Mouse (Mus musculus) mesoderm, embryonic 11.5 days (tissue): ENCODE measurements around the gene Clcn6.

ENCODE experiments used
- DNase-seq: peaks from one replicate; pipeline ENCODE4 v3.0.0-alpha.2; 2012; ENCODE audit warnings: low read depth, low spot score

Gene Clcn6

DNA sequence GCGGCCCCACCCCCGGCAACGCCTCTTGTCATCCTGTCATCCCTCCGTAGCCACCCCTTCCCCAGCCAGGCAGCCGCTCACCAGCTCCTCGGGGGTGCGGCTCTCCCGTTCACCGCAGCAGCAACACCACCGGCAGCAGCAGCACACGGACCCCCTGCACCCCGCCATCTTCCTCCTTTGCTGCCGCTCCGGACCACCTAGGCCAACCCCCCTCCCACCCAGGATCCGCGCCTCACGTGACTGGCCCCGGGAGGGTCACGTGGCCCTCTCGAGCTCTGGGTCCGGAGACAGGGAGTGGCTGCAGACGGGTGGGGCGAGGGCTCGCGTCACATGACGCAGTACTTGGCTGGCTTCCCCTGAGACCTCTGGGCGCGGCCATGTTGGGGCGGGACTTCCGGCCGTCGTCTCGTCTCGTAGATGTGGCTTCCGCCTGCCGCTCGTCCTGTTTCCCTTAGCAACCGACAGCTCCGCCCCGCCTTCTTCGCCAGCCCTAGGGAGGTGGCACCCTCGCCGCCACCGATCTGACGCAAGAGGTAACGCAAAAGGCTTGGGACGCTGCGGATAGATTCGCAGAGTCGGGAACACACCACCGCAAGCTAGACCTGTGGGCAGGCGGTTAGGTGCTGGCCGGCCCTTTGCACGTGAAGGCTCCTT lies at the start of gene Clcn6, which contains the start of gene Mthfr:
Clcn6 (minus strand) TSS at position 222 of the 654 bp plus-strand sequence.
Mthfr (plus strand) TSS at position 478 of the 654 bp plus-strand sequence.
- peak; percentile 100 for DNase-seq

DNA sequence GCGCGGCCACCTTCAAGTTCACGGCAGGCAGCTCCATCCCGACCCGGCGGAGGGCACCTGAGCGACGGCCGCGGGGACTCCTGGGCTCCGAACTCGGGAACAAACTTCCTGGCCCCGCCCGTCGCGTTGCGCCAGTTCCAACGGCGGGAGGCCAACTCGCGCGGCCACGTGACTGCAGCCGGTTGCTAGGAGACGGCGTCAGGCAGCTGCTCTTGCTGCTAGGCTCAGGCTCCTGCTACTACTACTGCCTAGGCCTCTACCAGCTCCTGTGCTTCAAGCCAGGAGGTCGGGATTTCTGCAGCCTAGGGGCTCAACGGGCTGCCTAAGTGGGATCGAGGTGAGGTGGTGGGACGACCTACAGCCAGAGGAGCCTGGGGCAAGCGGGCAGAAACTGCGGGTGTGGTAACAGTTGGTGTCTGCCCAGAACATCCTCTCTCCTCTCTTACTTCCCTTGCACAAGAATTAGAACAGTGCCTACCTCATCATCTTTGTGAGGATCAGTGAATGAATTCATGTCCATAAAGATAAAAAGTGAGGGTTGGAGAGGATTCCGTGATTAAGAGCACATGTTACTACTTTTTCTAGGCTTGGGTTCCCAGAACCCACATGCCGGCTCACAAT lies 49.4 kb upstream of the Clcn6 start, which contains the start of gene Agtrap:
Agtrap (minus strand) TSS at position 125 of the 621 bp plus-strand sequence.
- DNase-seq: peak; percentile 90

DNA sequence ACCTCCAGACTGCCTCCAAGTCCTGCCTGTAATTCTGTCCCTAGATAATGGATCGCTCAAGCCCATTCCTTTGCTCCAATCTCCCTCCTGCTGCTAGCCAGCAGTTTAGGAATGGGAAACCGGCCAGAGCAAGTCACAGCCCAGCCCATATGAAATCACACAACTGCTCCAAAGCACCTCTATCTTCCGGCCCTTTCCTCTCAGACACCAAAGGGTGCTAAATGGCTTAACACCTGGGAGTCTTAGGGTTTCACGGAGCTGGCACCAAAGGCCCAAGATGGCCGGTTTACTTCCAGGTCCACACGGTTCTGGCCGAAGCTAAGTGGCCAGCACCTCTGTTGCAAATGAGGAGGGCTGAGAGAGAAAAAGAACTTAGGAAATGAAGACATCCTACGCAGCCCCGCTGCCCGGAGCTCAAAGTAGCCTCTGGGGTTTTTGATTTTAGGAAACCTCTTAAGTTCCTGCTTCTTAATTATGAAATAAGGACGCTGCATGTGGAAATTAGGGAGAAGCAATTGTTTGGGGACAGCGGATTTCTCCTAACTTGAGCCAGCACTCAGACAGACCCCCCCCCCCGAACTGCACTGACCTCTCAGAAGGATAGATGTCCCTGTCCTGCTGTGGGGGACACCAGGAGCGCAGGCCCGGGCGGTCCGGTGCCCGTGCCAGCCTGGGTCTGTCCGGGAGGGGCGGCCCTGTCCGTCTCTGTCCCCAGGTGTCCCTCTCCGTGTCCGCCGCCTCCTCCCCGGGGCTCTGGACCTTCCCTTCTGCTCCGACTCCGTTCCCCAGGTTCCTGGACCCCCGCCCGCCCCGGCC lies 48.7 kb upstream of the Clcn6 start:
- DNase-seq: no peak

DNA sequence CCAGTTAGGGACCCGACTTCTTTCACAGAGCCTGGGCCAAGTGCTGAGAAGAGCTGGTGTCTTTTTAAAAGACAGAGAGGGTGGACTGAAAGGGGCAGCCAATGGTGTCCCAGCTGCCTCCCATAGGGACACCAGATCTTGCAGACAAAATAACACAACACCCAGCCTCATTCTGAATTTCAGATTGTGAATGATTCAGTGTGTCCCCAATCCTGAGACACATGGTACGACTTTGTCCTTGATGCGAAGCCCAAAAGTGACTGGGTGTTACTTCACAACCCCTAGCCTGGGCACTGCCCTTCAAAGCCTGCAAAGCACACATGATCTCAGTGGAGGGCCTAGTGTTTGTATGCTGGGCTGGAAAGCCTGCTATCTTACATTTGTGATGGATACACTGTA lies 47.3 kb upstream of the Clcn6 start:
- DNase-seq: no peak

DNA sequence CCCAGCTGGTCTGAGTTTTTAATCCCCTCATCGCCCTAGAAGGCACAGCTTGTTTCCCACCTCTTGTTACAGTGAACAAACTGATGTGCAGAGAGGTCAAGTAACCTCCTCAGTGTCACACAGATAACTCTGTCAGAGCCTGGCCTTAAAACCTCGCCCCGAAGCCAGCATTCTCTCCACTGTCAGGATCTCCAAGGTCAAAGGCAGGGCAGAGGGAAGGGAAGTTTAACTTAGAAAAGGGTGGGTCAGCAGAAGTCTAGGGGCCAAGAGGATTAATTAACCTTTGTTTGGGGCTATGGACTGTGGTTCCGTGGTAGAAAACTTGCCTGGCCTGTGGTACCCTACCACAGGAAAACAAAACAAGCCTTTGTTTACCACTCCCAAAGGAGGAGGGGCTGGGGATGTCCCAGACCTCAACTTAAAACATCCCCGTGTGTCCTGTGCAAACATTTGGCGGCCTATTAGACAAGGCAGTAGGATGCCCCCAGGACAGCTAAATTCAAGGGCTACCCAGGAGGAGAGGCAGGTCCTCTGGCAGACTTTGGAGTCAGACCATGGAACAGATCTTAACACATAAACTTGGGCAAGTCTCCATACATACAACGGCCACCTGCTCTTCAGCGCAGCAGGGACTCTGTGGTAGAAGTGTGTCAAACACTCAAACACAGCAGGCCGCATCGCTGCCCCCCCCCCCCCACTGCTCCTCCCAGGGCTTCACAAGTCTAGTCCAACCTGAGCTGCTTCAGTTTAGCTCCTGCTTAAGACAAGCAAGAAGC lies 46.7 kb upstream of the Clcn6 start:
- DNase-seq: no peak

DNA sequence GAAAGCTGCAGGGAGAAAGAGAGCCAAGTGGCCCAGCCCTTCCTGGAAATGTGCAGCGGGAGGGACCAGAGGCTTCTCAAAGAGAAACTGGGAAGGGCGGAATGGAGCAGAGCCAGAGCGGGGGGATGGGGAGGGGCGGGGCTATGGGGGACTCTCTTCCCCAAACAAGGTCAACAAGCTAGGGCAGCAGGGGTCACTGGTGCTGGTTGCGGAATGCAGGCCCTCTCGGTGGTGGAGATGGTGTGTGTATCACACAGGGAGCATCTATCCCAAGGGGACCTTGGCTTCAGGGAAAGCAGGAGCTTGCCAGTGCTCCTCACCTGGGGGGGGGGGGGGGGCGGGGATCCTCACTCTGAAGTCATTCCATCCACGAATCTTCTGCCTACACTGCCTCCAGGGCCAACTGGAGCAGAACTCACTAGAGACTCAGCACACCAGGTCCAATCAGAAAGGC lies 45.7 kb upstream of the Clcn6 start:
- DNase-seq: peak; percentile 54

DNA sequence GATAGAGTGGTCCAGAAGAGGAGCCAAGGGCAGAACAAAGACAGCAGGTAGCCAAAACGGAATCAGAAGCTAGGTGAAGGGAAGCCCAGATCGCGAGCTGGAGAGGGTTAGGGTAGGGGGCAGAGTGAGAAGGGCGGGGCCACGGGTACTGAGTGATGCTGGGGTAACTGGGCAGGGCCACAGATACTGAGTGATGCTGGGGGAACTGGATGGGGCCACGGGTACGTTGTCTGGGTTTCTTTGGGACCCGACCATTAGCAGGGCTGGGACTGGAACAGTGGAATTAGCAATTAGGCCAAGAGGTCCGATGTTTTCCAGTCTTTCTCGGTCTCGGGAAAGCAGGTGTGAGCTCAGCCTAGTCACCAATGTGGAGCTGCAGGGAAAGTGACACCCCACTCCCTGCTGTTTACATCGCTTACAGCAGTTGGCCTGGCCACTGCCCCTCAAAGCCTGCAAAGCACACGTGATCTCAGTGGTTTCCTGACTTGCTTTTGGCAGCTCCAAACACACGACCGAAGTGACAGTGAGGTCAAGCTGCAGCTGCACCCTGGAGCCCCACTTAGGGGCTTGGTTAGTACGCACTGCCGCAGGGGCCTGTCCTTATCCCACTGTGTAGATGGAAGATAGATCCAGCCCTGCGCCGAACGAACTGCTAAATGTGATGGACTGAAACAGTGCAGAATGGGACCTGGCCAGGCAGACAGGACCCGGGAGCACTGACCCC lies 44.7 kb upstream of the Clcn6 start:
- DNase-seq: no peak

DNA sequence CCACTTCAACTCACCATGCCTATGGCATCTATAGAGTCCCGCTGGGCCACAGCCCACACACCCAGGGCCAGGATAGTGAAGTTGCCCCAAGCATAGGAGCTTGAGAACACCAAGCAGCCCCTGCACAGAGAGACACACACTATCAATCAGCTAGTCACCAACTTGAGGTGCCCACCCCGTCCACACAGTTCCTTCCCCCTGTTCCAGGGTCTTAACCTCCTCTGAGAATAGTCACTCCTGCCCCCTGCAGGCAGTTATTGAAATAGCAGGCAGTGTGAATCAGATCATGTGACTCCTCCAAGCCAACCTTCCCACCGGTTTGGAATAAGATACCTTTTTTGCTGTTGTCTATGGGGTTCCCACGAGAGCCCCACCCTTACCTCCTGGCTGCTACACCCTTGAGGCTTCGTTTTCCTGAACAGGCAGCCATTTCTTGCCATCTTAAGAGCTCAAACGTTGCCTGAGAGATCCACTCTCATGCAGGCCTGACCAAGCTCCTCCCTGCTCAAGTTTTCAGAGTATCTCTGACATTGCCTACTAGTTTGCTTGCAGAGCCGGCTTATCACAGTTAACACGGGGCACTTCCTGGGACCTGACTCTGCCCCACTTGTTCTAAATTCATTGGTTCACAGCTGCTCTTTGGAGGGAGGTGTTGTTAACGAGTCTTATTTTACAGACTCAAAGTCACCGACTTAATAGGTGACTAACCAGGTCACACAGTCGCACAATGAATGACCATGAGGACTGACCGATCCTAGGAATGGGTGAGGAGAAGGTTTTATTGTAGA lies 43.8 kb upstream of the Clcn6 start:
- DNase-seq: peak; percentile 73

DNA sequence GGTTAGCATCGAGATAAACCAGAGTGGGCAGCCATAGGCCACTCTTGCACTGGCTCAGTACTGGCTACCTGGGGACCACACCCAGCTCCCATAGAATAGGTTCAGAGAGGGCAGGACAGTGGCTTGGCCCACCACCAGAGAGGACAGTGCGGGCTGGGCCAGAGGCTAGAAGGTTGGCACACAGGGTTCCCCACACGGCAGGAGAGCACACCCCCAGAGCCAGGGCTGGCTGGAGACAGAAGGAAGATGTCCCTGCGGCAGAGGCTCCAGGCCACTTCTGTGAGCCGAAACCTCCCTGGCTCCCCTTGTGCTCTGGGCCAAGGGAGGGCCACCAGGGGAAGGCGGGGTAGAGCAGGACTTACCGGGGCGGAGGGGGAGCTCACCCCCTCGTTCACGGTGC lies 42.6 kb upstream of the Clcn6 start:
- no peak for DNase-seq

DNA sequence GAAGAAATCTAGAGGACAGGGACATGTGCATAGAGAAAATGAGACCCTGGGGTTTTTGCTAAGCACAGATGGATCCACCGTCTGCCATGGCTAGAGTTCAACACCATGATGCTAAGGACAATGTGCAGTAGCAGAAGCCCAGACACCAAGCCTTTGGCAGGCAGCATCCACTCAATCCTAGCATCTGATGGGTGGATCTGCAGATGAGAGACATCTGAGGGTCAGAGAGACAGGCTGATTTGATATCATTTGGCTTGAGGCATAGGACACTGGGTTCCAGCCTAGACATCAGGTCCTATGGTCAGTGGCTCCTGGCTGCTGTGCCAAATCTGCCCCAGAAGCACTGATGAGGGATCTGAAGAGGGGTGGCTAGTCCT lies 42.0 kb upstream of the Clcn6 start:
- DNase-seq: no peak

DNA sequence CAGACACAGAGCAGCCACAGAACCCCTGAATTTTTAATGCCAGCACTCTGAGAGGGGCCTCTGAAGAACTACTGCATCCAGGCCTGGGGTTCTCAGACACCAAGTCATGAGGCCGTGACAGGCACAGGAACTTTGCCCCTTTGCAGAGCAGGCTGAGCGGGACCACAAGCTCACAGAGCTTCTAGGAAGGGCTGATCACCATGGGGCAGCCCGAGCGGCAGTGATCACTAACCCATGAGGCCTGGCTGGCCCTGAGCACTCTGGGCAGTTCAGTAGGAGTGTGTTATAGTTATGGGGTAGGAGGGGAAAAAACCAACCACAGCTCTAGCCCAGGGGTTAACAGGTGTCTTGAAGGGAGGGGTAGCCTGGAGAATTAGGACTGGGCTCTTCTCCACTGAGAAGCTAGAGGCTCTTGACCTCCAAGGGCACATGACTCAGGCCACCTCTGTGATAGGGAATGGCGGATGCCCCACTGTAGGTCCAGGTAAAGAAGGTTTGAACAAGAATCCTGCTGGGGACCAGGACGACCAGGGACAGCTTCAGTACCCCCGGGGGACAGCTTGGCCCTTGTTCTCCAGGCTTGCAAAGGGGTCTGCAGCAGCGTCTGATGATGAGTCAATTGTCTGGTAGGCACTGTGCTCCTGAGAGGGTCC lies 41.4 kb upstream of the Clcn6 start:
- DNase-seq: no peak

DNA sequence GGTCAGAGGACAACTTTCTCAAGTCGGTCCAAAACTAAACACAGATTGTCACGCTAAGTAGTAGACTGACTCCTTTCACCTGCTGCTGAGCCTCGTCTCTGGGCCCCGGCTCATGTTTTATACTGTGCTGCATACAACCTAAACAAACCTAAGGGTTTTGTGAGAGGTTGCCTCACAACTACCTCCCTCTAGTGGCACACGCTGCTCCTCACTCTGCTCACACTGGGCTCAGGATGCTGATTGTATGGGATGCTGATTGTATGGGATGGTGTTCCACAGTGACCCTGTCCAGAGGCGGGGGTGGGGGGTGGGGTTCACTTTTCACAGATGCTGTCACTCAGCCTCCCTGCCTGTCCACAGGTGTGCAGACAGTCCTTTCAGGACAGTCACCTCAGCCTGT lies 40.6 kb upstream of the Clcn6 start:
- DNase-seq: no peak

DNA sequence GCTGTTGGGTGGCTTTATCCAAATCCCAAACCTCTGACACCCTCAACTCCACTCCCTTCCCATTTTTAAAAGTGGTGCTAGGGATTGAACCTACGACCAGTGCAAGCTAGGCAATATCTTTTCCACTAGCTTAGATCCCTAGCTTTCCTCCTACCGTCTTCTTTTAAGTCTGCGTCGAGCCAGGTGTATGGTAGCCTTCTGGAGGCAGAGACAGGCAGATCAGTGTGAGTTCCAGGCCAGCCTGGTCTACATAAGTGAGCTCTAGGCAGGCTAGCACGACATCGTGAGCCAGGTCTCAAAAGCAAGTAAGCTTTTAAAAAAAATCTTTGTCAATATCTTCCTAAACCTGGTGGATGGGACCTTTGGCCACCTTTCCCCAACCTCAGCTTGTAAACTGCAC lies 37.3 kb upstream of the Clcn6 start:
- no peak for DNase-seq

DNA sequence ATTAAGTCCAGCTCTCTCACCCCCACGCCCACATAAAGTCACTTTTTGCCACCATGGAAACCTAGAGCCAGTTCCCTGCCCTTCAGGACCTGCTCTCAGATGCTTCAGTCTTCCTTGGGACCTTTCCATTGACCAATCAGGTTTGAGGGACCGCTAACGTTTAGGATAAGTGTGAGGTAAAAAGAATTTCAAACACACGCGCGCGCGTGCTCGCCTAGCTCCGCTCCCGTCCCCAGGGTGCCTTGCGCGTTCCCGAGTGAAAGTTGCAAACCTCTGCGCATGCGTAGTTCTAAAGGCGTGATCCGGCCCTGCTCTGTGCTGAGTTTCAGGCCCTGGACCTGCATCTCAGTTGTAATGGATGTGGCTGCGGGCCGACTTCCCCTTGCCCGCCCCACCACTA lies 36.6 kb upstream of the Clcn6 start:
- DNase-seq: peak; percentile 81

DNA sequence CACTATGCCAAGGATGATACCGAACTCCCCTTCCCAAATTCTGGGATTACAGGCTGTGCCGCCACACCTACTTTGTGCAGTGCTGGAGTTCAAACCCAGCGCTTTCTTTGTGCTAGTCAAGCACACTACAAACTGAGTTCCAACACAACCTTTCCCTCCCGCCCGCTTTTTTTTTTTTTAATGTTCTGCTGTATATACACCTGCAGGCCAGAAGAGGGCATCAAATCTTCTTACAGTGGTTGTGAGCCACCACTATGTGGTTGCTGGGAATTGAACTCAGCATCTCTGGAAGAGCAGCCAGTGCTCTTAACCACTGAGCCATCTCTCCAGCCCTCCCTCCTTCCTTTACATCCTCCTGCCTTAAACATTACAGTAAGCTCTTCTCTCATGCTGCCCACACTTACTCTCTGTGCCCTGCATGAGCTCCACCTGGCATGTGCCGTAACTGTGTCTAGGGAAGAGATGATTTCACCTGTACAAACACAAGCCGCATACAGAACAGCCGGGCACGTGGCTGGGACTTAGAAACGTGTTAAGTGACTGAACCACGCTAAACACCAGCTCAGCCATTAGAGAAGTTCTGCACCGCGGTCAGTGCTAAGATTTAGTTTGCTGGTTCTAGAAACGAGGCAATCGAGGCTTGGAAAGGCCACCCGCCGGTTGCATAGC lies 36.0 kb upstream of the Clcn6 start:
- DNase-seq: no peak

DNA sequence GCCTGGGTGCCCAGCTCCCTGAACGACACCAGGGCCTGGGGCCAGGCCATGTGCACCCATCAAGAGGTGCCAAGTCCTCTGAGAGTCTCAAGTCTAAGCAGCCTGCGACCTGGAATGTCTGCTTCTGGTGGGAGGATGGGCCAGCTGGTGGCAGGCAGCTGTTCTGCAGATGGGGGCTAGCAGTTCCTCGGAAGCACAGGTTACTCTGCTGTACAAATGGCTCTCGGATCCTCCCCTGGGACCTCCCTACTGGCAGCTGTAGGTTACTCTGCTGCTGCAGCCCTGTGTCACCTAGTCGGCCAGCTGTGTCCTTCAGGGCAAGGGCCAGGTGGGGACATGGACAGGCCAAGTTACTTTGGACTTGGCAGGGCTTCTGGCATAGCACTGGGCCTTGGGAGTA lies 32.9 kb upstream of the Clcn6 start:
- no peak for DNase-seq

DNA sequence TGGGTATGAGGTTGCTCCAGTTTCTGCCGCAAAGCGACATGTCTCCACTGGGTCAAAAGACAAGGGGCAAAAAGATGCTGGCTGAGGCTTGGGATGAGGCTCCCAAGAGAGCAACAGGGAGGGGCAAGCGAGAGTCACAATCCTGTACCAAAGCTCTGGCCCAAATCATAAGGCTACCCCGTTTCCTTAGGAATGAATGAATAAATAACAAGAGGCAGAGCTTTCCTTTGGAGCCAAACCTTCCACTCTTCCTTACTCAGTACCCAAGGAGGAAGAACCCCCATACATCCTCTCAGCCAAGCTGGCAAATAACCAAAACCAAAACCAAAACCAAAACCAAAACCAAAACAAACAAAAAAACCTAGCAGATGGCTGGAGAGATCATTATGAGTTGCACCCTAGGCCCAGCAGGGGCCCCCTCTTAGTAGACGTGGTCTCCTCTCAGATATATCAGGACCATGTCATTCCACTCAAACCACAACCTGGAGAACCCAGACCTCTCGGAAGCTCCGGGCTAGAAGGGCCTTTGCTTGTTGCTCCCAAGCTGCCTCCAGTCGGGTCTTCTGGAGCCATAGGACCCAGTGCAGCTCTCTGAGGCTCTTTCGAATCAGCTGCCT lies 31.1 kb upstream of the Clcn6 start:
- DNase-seq: no peak

DNA sequence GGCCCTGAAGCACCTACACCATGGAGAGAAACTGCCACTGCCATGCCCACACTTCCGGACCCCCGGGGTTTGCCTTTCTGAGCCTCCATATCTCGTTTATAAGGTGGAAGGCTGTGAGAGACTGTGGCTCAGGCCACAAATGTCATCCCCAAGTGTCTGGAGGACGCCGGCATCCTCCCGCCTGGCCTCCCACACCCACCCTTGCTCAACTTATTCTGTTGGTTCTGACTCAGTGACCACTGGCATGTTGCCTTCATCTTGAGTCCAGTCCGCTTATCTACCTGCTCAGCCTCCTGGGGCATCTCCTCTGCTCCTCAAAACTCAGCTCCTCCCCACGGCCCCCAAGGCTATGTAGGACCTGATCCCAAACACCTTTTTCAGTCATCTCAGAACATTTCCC lies 28.7 kb upstream of the Clcn6 start:
- DNase-seq: no peak

DNA sequence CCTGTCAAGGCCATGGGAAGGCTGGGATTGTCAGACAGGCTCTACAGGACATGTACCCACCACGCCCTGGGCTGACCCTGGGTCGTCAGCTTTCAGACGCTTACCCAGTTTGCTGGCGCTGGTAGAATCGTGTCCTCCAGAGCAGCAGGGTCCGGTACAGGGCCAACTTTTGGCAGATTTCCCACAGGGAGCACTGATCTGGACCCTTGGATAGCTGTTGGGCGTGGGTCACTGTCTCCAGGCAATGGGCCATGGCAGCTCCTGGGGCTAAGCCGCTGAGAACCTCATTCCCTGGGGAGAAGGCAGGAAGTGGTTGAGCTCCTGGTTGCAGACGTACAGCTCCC lies 27.8 kb upstream of the Clcn6 start:
- no peak for DNase-seq
